ENCODE assay signal across 17 mouse cellular contexts in the genomic region with DNA sequence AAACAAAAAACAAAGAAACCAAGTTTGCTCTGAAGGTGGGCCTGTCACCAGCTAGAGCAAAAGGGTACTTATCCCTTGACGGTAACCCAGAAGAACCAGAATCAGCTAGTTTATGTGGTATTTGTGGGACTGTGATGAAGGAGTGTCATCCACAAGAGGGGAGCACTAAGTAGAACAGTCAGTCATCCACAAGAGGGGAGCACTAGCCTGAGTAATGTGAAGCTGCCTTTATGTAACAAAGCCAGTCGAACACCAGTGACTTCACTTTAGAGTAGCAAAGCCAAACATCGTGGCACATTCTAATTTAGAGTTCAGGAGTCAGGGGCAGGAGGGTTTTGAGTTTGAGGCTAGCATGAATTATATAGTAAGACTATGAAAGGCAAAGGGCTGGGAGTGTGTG. TPM values are rescaled to one million over a fixed set of nuclear protein-coding genes. Genes with fewer than 3 reads are reported as not detected.
DNase-seq lines count a peak whose midpoint lies in the region; ATAC-seq and TF ChIP-seq lines count a peak whose summit lies in the region.
"Had no signal": no experiment of that assay in that cellular context is flagged by ENCODE, and none has a peak within 500 bp of the region (broad histone marks: within the 10 kb centered on the region; RNA-seq: fewer than 3 reads in every experiment).

No protein-coding gene starts in this region.

- TF ChIP-seq CTCF in heart, postnatal 0 days (IDR thresholded peaks at IDR 0.05; ENCODE audit: low read depth), result peak; percentile 42
- TF ChIP-seq CTCF in intestine, postnatal 0 days (IDR thresholded peaks at IDR 0.05; ENCODE audit: low read depth), result peak; percentile 64

- H3K79me2 ChIP-seq in macrophage (ENCODE audit: inconsistent target), result no peaks in the 10 kb centered on the region

- no peaks in the 10 kb centered on the region for H3K9me3 ChIP-seq in heart, postnatal 0 days (replicated peaks; ENCODE audit: control insufficient read depth, low read length)
- no peaks in the 10 kb centered on the region for H3K9me3 ChIP-seq in midbrain, embryonic 14.5 days (ENCODE audit: control insufficient read depth, low read length)
- H3K9me3 ChIP-seq in midbrain, embryonic 15.5 days, result no peaks in the 10 kb centered on the region
- H3K9me3 ChIP-seq in intestine, postnatal 0 days (ENCODE audit: control insufficient read depth), result no peaks in the 10 kb centered on the region
- H3K9me3 ChIP-seq in neural tube, embryonic 15.5 days (replicated peaks), result no peaks in the 10 kb centered on the region
- H3K9me3 ChIP-seq: neural tube, embryonic 12.5 days had no signal

- no peak overlapping the region for H3K9ac ChIP-seq in heart, postnatal 0 days (replicated peaks; ENCODE audit: low read depth, low read length)
- no peak overlapping the region for H3K9ac ChIP-seq in midbrain, embryonic 14.5 days (replicated peaks; ENCODE audit: low read length)
- no peak overlapping the region for H3K9ac ChIP-seq in midbrain, embryonic 15.5 days
- H3K9ac ChIP-seq in intestine, postnatal 0 days (ENCODE audit: low read depth, low read length), result no peak overlapping the region
- no peak overlapping the region for H3K9ac ChIP-seq in neural tube, embryonic 15.5 days (replicated peaks)
- H3K9ac ChIP-seq: neural tube, embryonic 12.5 days had no signal

- no peaks in the 10 kb centered on the region for H3K27me3 ChIP-seq in heart, postnatal 0 days (ENCODE audit: control insufficient read depth, insufficient read depth, low read length)
- no peaks in the 10 kb centered on the region for H3K27me3 ChIP-seq in midbrain, embryonic 14.5 days (ENCODE audit: control insufficient read depth, insufficient read depth, low read length)
- H3K27me3 ChIP-seq in midbrain, embryonic 15.5 days (replicated peaks), result no peaks in the 10 kb centered on the region
- no peaks in the 10 kb centered on the region for H3K27me3 ChIP-seq in intestine, postnatal 0 days (replicated peaks; ENCODE audit: control insufficient read depth, insufficient read depth, low read length)
- no peaks in the 10 kb centered on the region for H3K27me3 ChIP-seq in neural tube, embryonic 15.5 days (replicated peaks)
- H3K27me3 ChIP-seq: neural tube, embryonic 12.5 days had no signal

- no peak overlapping the region for H3K4me3 ChIP-seq in heart, postnatal 0 days (ENCODE audit: low read depth, low read length)
- no peak overlapping the region for H3K4me3 ChIP-seq in midbrain, embryonic 14.5 days (replicated peaks; ENCODE audit: low read depth, low read length)
- H3K4me3 ChIP-seq in midbrain, embryonic 15.5 days, result no peak overlapping the region
- no peak overlapping the region for H3K4me3 ChIP-seq in intestine, postnatal 0 days (ENCODE audit: low read depth, low read length)
- H3K4me3 ChIP-seq in macrophage (ENCODE audit: inconsistent target), result no peak overlapping the region
- no peak overlapping the region for H3K4me3 ChIP-seq in neural tube, embryonic 15.5 days (replicated peaks)
- H3K4me3 ChIP-seq: erythroblast, embryonic 14.5 days; neural tube, embryonic 12.5 days had no signal

- H3K4me2 ChIP-seq in heart, postnatal 0 days (ENCODE audit: low read depth, low read length), result no peak overlapping the region
- H3K4me2 ChIP-seq in midbrain, embryonic 14.5 days (ENCODE audit: low read length), result no peak overlapping the region
- H3K4me2 ChIP-seq in midbrain, embryonic 15.5 days, result no peak overlapping the region
- H3K4me2 ChIP-seq in intestine, postnatal 0 days (replicated peaks; ENCODE audit: low read depth), result no peak overlapping the region
- H3K4me2 ChIP-seq in neural tube, embryonic 15.5 days, result no peak overlapping the region
- H3K4me2 ChIP-seq: neural tube, embryonic 12.5 days had no signal

- 52% methylated on average over 3 of the region's 3 CpGs for WGBS in heart, postnatal 0 days
- WGBS in midbrain, embryonic 14.5 days, result 77% methylated on average over 3 of the region's 3 CpGs
- WGBS in midbrain, embryonic 15.5 days, result 63% methylated on average over 3 of the region's 3 CpGs
- 63% methylated on average over 3 of the region's 3 CpGs for WGBS in intestine, postnatal 0 days
- 71% methylated on average over 3 of the region's 3 CpGs for WGBS in macrophage (ENCODE audit: missing documents)
- WGBS in neural tube, embryonic 15.5 days, result 65% methylated on average over 3 of the region's 3 CpGs

- intact Hi-C loops in heart, postnatal 25 days (cut with DNase I), result loop anchor here (5.0 kb wide), 3 partner anchors 246 to 366 kb away; no protein-coding TSS in a partner anchor

- no peak overlapping the region for H3K27ac ChIP-seq in heart, postnatal 0 days (ENCODE audit: low read depth)
- no peak overlapping the region for H3K27ac ChIP-seq in midbrain, embryonic 14.5 days (replicated peaks; ENCODE audit: low read depth, low read length)
- H3K27ac ChIP-seq in midbrain, embryonic 15.5 days, result no peak overlapping the region
- H3K27ac ChIP-seq in intestine, postnatal 0 days (ENCODE audit: low read depth, low read length), result no peak overlapping the region
- 0 out of 2 replicates have a peak overlapping the region, but pooled peaks have one; percentile 36 for H3K27ac ChIP-seq in macrophage
- H3K27ac ChIP-seq in neural tube, embryonic 15.5 days (replicated peaks), result no peak overlapping the region
- H3K27ac ChIP-seq: neural tube, embryonic 12.5 days had no signal

- TF ChIP-seq EP300 in heart, postnatal 0 days (IDR thresholded peaks at IDR 0.05; ENCODE audit: low read depth), result no peak

- H3K4me1 ChIP-seq in heart, postnatal 0 days (ENCODE audit: control insufficient read depth, insufficient read depth), result peaks cover 7% of the 10 kb centered on the region; the same call in 1 of the 2 replicates
- no peaks in the 10 kb centered on the region for H3K4me1 ChIP-seq in midbrain, embryonic 14.5 days (ENCODE audit: control insufficient read depth, insufficient read depth, low read length)
- H3K4me1 ChIP-seq in midbrain, embryonic 15.5 days, result 0 out of 2 replicates have a peak, but pooled peaks cover 2% of the 10 kb centered on the region
- peaks cover 3% of the 10 kb centered on the region; the same call in 1 of the 2 replicates for H3K4me1 ChIP-seq in intestine, postnatal 0 days (replicated peaks; ENCODE audit: control insufficient read depth, insufficient read depth, low read length)
- H3K4me1 ChIP-seq in neural tube, embryonic 15.5 days, result peaks cover 4% of the 10 kb centered on the region

- no peak for ATAC-seq in heart, postnatal 0 days (ENCODE audit: insufficient read depth, low read depth)
- ATAC-seq in midbrain, embryonic 14.5 days (ENCODE audit: low FRiP score, low TSS enrichment), result no peak
- no peak for ATAC-seq in midbrain, embryonic 15.5 days (replicated peaks)
- no peak for ATAC-seq in intestine, postnatal 0 days
- ATAC-seq in neural tube, embryonic 15.5 days (ENCODE audit: low FRiP score), result no peak

- no peak for DNase-seq in heart, postnatal 0 days (ENCODE audit: low spot score)
- DNase-seq in heart, postnatal 25 days (ENCODE audit: low spot score), result no peak
- DNase-seq in midbrain, embryonic 14.5 days, result peak; percentile 44
- DNase-seq in spleen, postnatal 4 days (ENCODE audit: low spot score in 2 of 2), result no peak
- DNase-seq: adrenal gland, postnatal 36 days; right cerebral cortex, postnatal 25 days; thymus, adult 18-20 months had no signal

- no peaks in the 10 kb centered on the region for H3K36me3 ChIP-seq in heart, postnatal 0 days (replicated peaks; ENCODE audit: control insufficient read depth, insufficient read depth, low read length)
- H3K36me3 ChIP-seq in midbrain, embryonic 14.5 days (ENCODE audit: control insufficient read depth, insufficient read depth, low read length), result no peaks in the 10 kb centered on the region
- no peaks in the 10 kb centered on the region for H3K36me3 ChIP-seq in midbrain, embryonic 15.5 days (replicated peaks)
- H3K36me3 ChIP-seq in intestine, postnatal 0 days (ENCODE audit: control insufficient read depth, insufficient read depth), result no peaks in the 10 kb centered on the region
- no peaks in the 10 kb centered on the region for H3K36me3 ChIP-seq in macrophage (ENCODE audit: inconsistent target)
- 0 out of 2 replicates have a peak, but pooled peaks cover 4% of the 10 kb centered on the region for H3K36me3 ChIP-seq in neural tube, embryonic 15.5 days
- H3K36me3 ChIP-seq: neural tube, embryonic 12.5 days had no signal

RNA-seq across cellular contexts. Expression of a gene that starts 40.3 kb away (rescaled TPM):
- not detected in 2 replicates for total RNA-seq in heart, postnatal 0 days (2014; rRNA removed; ENCODE audit: low replicate concordance)
- not detected in 2 replicates for polyA plus RNA-seq in heart, postnatal 0 days (2015; fragmentation: Nextera tagmentation; extraction: Ambion mirVana)
- not detected for total RNA-seq in heart, postnatal 25 days (2021)
- 0.30 TPM in 1 of 2 replicates, not detected in the other for polyA plus RNA-seq in midbrain, embryonic 14.5 days (2014; fragmentation: Nextera tagmentation; extraction: Ambion mirVana)
- not detected in 2 replicates for polyA plus RNA-seq in midbrain, embryonic 15.5 days (2015; fragmentation: Nextera tagmentation; extraction: Ambion mirVana)
- polyA plus RNA-seq in intestine, postnatal 0 days (2015; fragmentation: Nextera tagmentation; extraction: Ambion mirVana), result not detected in 2 replicates
- under 1 TPM in 2 of 26 experiments, not detected in 24; 0.66 to 0.92 TPM for total RNA-seq in macrophage (2018; cell fraction: chromatin; rRNA removed)
- total RNA-seq in macrophage (2018; cell fraction: cytosol; rRNA removed), result not detected
- total RNA-seq in macrophage (2018; cell fraction: nucleus; rRNA removed), result under 1 TPM in 2 of 26 experiments, not detected in 24; 0.58 to 0.60 TPM
- polyA plus RNA-seq in macrophage (2018), result not detected in 3 replicates
- polyA plus RNA-seq in neural tube, embryonic 15.5 days (2015; fragmentation: Nextera tagmentation; extraction: Ambion mirVana), result not detected in 2 replicates
- total RNA-seq: adrenal gland, postnatal 36 days; heart, adult 8-10 months; left cerebral cortex, postnatal 36 days; megakaryocyte, adult 5-6 weeks had no signal
- polyA plus RNA-seq: erythroblast, embryonic 14.5 days; intestine, embryonic 14.5 days had no signal

RNA-seq across cellular contexts. Expression of a gene that starts 58.4 kb away (rescaled TPM):
- 3.7 and 5.6 TPM in 2 replicates for total RNA-seq in heart, postnatal 0 days (2014; rRNA removed; ENCODE audit: low replicate concordance)
- polyA plus RNA-seq in heart, postnatal 0 days (2015; fragmentation: Nextera tagmentation; extraction: Ambion mirVana), result 3.2 and 3.4 TPM in 2 replicates
- total RNA-seq in heart, postnatal 25 days (2021), result 1 to 10 TPM; 3.2 to 3.6 TPM
- polyA plus RNA-seq in midbrain, embryonic 14.5 days (2014; fragmentation: Nextera tagmentation; extraction: Ambion mirVana), result 2.3 and 3.7 TPM in 2 replicates
- polyA plus RNA-seq in midbrain, embryonic 15.5 days (2015; fragmentation: Nextera tagmentation; extraction: Ambion mirVana), result 2.7 and 3.0 TPM in 2 replicates
- polyA plus RNA-seq in intestine, postnatal 0 days (2015; fragmentation: Nextera tagmentation; extraction: Ambion mirVana), result 12.9 and 13.2 TPM in 2 replicates
- 10 to 100 TPM in 8 of 26 experiments, 1 to 10 TPM in 18; 2.3 to 21.3 (median 6.9) TPM for total RNA-seq in macrophage (2018; cell fraction: chromatin; rRNA removed)
- total RNA-seq in macrophage (2018; cell fraction: cytosol; rRNA removed), result 10 to 100 TPM in 22 of 26 experiments, 1 to 10 TPM in 4; 8.1 to 22.5 (median 12.6) TPM
- total RNA-seq in macrophage (2018; cell fraction: nucleus; rRNA removed), result 10 to 100 TPM; 10.3 to 34.8 (median 15.7) TPM
- polyA plus RNA-seq in macrophage (2018), result 12.3 to 14.2 TPM (median 13.0 TPM) in 3 replicates
- 2.7 and 4.2 TPM in 2 replicates for polyA plus RNA-seq in neural tube, embryonic 15.5 days (2015; fragmentation: Nextera tagmentation; extraction: Ambion mirVana)

RNA-seq across cellular contexts. Expression of a gene that starts 59.6 kb away (rescaled TPM):
- 5.2 and 7.4 TPM in 2 replicates for total RNA-seq in heart, postnatal 0 days (2014; rRNA removed; ENCODE audit: low replicate concordance)
- polyA plus RNA-seq in heart, postnatal 0 days (2015; fragmentation: Nextera tagmentation; extraction: Ambion mirVana), result 3.2 and 3.6 TPM in 2 replicates
- 1 to 10 TPM; 5.3 to 6.4 TPM for total RNA-seq in heart, postnatal 25 days (2021)
- polyA plus RNA-seq in midbrain, embryonic 14.5 days (2014; fragmentation: Nextera tagmentation; extraction: Ambion mirVana), result 10.0 and 14.9 TPM in 2 replicates
- polyA plus RNA-seq in midbrain, embryonic 15.5 days (2015; fragmentation: Nextera tagmentation; extraction: Ambion mirVana), result 10.9 and 12.1 TPM in 2 replicates
- 6.9 and 8.5 TPM in 2 replicates for polyA plus RNA-seq in intestine, postnatal 0 days (2015; fragmentation: Nextera tagmentation; extraction: Ambion mirVana)
- total RNA-seq in macrophage (2018; cell fraction: chromatin; rRNA removed), result 10 to 100 TPM in 14 of 26 experiments, 1 to 10 TPM in 12; 1.6 to 21.4 (median 11.5) TPM
- total RNA-seq in macrophage (2018; cell fraction: cytosol; rRNA removed), result 10 to 100 TPM in 20 of 26 experiments, 1 to 10 TPM in 6; 8.0 to 19.3 (median 10.7) TPM
- total RNA-seq in macrophage (2018; cell fraction: nucleus; rRNA removed), result 10 to 100 TPM in 10 of 26 experiments, 1 to 10 TPM in 16; 3.4 to 18.9 (median 8.6) TPM
- polyA plus RNA-seq in macrophage (2018), result 12.0 to 22.8 TPM (median 12.8 TPM) in 3 replicates
- 9.3 and 14.1 TPM in 2 replicates for polyA plus RNA-seq in neural tube, embryonic 15.5 days (2015; fragmentation: Nextera tagmentation; extraction: Ambion mirVana)
